Mouse (Mus musculus) intestine, postnatal 0 days (tissue): ENCODE results near the gene Sco2. TPM values are rescaled to one million over a fixed set of nuclear protein-coding genes. Genes with fewer than 3 reads are reported as not detected.

ENCODE experiments used
- ATAC-seq: fragments of 200-750 bp; cut with Nextera tagmentation; 2 replicates; pipeline ENCODE4 v1.8.0; 2017; ENCODE audit warnings: mild to moderate bottlenecking, moderate TSS enrichment, moderate library complexity
- H3K27ac ChIP-seq: fragments of 300-500 bp; sonication (generic); 2 replicates; pipeline ENCODE4 v1.5.1; 2014; ENCODE audit warnings: mild to moderate bottlenecking, low read depth, low read length, moderate library complexity
- H3K27me3 ChIP-seq: fragments of 300-500 bp; sonication (generic); replicated peaks from 2 replicates; pipeline ENCODE4 v1.6.1; 2014; ENCODE audit warnings: low read length, mixed read lengths; ENCODE audit not compliant: control insufficient read depth, insufficient read depth
- H3K36me3 ChIP-seq: fragments of 300-500 bp; sonication (generic); 2 replicates; pipeline ENCODE4 v1.6.1; 2014; ENCODE audit warnings: mild to moderate bottlenecking, moderate library complexity; ENCODE audit not compliant: control insufficient read depth, insufficient read depth
- H3K4me1 ChIP-seq: fragments of 300-500 bp; sonication (generic); replicated peaks from 2 replicates; pipeline ENCODE4 v1.6.1; 2014; ENCODE audit warnings: antibody characterized with exemption, low read length, mixed read lengths; ENCODE audit not compliant: control insufficient read depth, insufficient read depth
- H3K4me2 ChIP-seq: fragments of 300-500 bp; sonication (generic); replicated peaks from 2 replicates; pipeline ENCODE4 v1.6.1; 2014; ENCODE audit warnings: low read depth, mild to moderate bottlenecking, moderate library complexity
- H3K4me3 ChIP-seq: fragments of 300-500 bp; sonication (generic); 2 replicates; pipeline ENCODE4 v1.5.1; 2014; ENCODE audit warnings: low read depth, low read length
- H3K9ac ChIP-seq: fragments of 300-500 bp; sonication (generic); 2 replicates; pipeline ENCODE4 v1.6.1; 2014; ENCODE audit warnings: mild to moderate bottlenecking, low read depth, low read length
- H3K9me3 ChIP-seq: fragments of 300-500 bp; sonication (generic); 2 replicates; pipeline ENCODE4 v1.6.1; 2016; ENCODE audit warnings: mixed run types; ENCODE audit not compliant: control insufficient read depth
- CTCF ChIP-seq: sonication (generic); IDR thresholded peaks from 2 replicates; pipeline ENCODE4 v1.5.1; 2016; ENCODE audit warnings: low read depth, mild to moderate bottlenecking, control low read depth, antibody characterized with exemption, moderate library complexity
- WGBS: fragments of 180-500 bp; shearing (Covaris S2); extraction: QIAGEN DNeasy Blood & Tissue Kit; methylation state at CpG from one replicate; pipeline ENCODE4 v1.1.7; 2014; 5-methylcytosine and 5-hydroxymethylcytosine counted together
- polyA plus RNA-seq: library from polyadenylated mRNA; unstranded; fragments of >200 nt; fragmentation: Nextera tagmentation; extraction: Ambion mirVana; gene quantifications from 2 replicates; pipeline ENCODE4 v1.2.1, GENCODE M21; 2015

The Sco2 gene
- polyA plus RNA-seq, 1 experiment from 2014 or later = 18.0 TPM

DNA sequence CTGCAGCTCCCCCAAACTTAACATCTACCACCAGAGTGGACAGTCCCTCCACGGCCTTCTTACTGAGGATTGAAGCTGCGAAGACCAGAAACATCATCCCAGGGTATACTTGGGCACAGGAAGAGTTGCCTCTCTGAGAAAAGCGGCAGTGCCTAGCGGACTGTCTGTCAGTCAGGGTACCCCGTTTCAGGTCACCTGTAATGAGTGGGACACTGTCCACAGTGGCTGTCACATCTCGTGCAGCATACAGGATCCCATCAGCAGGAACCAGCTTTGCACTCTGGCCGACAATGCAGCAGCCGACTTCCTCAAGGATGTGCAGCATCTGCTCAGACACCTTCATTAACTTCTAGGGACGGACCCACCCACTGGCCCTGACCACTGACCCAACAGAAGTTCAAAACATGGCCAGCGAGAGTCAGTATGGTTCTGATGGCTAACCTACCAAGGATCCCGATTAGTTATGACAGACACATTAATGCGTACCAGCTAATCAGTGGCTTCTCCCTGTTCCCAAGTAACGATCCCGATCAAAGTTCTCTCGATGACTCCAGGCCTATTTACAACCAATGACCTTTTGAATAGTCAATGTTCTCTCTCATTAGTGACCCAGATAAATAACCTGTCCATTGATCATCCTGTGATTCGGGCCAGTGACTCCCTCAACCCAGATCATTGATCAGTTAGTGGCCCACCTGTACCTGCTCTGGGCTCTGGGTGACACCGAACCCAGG is 1.3 kb upstream of the Sco2 start:
- Histone ChIP-seq H3K9ac (no peak overlapping the region), H3K9me3 (no peaks in the 10 kb centered on the region), H3K27ac (no peak overlapping the region), H3K4me3 (no peak overlapping the region), H3K4me2 (peak overlapping the region; percentile 89), H3K4me1 (peaks cover 9% of the 10 kb centered on the region), H3K36me3 (peaks cover 23% of the 10 kb centered on the region), H3K27me3 (peaks cover 39% of the 10 kb centered on the region)
- TF ChIP-seq CTCF = no peak
- 81% methylated on average over 17 of the region's 17 CpGs for WGBS
- ATAC-seq = 0 out of 2 replicates have a peak, but pooled peaks have one; percentile 1

DNA sequence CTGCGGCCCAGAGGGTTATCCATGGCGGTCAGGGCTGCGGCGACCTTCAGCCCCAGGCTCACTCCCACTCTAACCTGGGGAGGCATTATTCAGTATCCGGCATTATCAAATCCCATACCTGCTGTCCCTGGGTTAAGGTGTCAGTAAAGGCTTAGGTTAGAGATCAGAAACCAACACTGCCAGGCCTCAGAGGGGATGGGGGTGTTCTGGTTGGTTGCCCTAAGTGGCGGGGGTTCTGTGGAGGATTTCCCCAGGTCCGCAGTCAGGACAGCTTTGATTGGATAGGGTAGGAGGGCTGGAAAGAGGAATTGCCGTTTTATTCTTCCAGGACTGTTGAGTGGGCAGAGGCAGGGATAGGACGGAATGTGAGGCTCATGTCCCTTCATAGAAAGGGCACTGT is 694 bp upstream of the Sco2 start:
- Histone ChIP-seq H3K4me2 (peak overlapping the region; percentile 89), H3K9ac (peak overlapping the region; percentile 72), H3K27me3 (peaks cover 34% of the 10 kb centered on the region), H3K4me3 (peak overlapping the region; percentile 68), H3K36me3 (peaks cover 30% of the 10 kb centered on the region), H3K9me3 (no peaks in the 10 kb centered on the region), H3K27ac (peak overlapping the region; percentile 93), H3K4me1 (peaks cover 9% of the 10 kb centered on the region)
- TF ChIP-seq CTCF = no peak
- ATAC-seq = no peak
- 47% methylated on average over 9 of the region's 9 CpGs for WGBS

DNA sequence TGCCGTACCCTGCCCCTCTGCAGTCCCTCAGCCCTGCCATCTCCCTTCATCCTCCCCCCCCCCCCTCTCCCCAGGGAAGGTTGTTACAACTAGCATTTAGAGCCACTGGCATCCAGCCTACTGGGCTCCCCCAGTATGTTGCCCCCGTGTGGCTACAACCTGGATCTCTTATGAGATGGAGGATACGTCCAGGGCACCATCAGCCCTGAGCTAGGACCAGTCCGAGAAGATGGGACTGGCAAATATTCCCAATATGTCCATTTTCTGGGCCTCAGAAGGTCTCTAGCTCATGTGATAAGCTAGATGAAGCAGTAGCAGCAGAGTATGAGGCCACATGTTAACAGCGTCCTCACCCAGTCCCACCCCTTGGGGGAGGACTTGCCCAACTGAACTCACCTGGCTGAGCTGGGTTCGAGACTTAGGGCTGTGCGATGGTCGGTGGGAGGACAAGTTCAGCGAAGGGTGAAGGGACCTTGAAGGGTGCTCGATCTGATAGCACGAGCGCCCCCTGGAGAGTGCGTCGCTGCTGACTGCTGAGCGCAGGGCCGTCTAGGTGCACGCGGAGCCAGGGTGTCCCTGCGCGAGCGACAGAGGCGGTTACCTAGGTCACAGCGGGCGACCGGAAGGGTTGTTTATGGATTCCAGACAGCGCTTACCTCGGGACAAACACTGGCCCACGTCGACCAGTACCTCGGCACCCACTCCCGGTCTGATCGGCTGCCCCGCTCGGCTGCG is 452 bp downstream of the Sco2 start:
- Histone ChIP-seq H3K36me3 (peaks cover 41% of the 10 kb centered on the region), H3K27ac (peak overlapping the region; percentile 93), H3K4me1 (peaks cover 3% of the 10 kb centered on the region; the same call in 1 of the 2 replicates), H3K4me3 (peak overlapping the region; percentile 68), H3K9ac (peak overlapping the region; percentile 72), H3K4me2 (peak overlapping the region; percentile 89), H3K27me3 (peaks cover 22% of the 10 kb centered on the region), H3K9me3 (no peaks in the 10 kb centered on the region)
- WGBS = 1% methylated on average over 35 of the region's 35 CpGs
- peak; percentile 77 for TF ChIP-seq CTCF
- ATAC-seq = peak; percentile 83

DNA sequence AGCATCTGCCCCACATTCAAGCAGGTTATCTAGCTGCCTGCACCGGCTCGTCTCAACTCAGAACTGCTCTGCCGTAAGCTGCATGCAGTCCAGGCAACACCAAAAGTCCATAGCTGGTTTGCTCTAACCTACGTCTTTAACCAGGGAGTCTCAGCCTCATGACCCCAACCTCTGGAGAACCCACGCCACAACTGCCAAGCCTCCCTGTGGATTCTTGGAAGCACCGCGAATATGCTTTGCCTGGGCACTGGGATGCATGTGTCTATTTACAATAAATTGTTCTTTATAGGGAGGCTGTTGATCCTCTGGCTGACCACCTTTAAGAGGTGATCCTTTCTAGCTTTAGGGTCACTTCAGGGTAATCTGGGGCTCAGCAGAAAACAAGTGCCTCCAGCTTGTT is 1.1 kb downstream of the Sco2 start:
- H3K4me1 ChIP-seq = peaks cover 3% of the 10 kb centered on the region; the same call in 1 of the 2 replicates
- H3K4me3 ChIP-seq = peak overlapping the region; percentile 68; the same call in 1 of the 2 replicates
- 76% methylated on average over 7 of the region's 7 CpGs for whole genome bisulfite sequencing
- H3K27ac ChIP-seq = peak overlapping the region; percentile 93; the same call in 1 of the 2 replicates
- H3K4me2 ChIP-seq = peak overlapping the region; percentile 89
- H3K36me3 ChIP-seq = peaks cover 48% of the 10 kb centered on the region
- no peak for ATAC-seq
- no peak for TF ChIP-seq CTCF
- no peak overlapping the region for H3K9ac ChIP-seq
- peaks cover 16% of the 10 kb centered on the region for H3K27me3 ChIP-seq
- H3K9me3 ChIP-seq = no peaks in the 10 kb centered on the region

- Histone ChIP-seq H3K36me3 (peaks cover 52% of the 10 kb centered on the region), H3K4me1 (peaks cover 3% of the 10 kb centered on the region; the same call in 1 of the 2 replicates), H3K9me3 (no peaks in the 10 kb centered on the region), H3K27me3 (peaks cover 11% of the 10 kb centered on the region; the same call in 1 of the 2 replicates), H3K9ac (no peak overlapping the region), H3K4me3 (no peak overlapping the region), H3K4me2 (no peak overlapping the region), H3K27ac (no peak overlapping the region)
- ATAC-seq = no peak
- WGBS = 80% methylated on average over 13 of the region's 13 CpGs
- TF ChIP-seq CTCF = no peak
Observed at GRCm38 (mm10) chr15:89372068-89372467, 1.6 kb downstream of the Sco2 start.

DNA sequence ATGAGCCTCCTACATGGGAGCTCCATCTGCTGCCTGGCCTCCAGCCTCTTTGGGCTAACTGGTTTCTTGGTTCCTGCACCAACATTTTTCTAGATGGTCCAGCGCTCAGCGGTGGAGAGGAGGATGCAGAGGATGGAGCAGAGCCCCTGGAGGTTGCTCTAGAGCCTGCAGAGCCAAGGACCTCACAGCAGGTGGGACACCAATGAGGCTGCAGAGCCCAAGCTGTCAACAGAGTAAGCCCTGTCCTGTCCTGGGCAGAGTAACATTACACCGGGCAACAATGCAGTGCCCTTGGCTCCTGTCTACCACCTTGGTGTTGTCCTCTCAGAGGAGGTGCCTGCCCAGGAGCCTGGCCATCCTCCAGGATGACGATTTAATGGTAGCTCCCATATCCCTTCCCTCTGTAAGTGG is 8.5 kb downstream of the Sco2 start:
- Histone ChIP-seq H3K9ac (no peak overlapping the region), H3K27ac (no peak overlapping the region), H3K36me3 (peaks cover 98% of the 10 kb centered on the region), H3K4me3 (no peak overlapping the region), H3K9me3 (no peaks in the 10 kb centered on the region), H3K4me1 (no peaks in the 10 kb centered on the region), H3K4me2 (no peak overlapping the region), H3K27me3 (no peaks in the 10 kb centered on the region)
- ATAC-seq = no peak
- WGBS = 96% methylated on average over 4 of the region's 4 CpGs
- TF ChIP-seq CTCF = no peak
